Mouse (Mus musculus): ENCODE data around the gene Chchd10. TPM values are rescaled to one million over a fixed set of nuclear protein-coding genes. Genes with fewer than 3 reads are reported as not detected.

Gene Chchd10
- total and polyA plus RNA-seq, 2 experiments from 2014 or later, result 1,293 to 1,749 TPM

DNA sequence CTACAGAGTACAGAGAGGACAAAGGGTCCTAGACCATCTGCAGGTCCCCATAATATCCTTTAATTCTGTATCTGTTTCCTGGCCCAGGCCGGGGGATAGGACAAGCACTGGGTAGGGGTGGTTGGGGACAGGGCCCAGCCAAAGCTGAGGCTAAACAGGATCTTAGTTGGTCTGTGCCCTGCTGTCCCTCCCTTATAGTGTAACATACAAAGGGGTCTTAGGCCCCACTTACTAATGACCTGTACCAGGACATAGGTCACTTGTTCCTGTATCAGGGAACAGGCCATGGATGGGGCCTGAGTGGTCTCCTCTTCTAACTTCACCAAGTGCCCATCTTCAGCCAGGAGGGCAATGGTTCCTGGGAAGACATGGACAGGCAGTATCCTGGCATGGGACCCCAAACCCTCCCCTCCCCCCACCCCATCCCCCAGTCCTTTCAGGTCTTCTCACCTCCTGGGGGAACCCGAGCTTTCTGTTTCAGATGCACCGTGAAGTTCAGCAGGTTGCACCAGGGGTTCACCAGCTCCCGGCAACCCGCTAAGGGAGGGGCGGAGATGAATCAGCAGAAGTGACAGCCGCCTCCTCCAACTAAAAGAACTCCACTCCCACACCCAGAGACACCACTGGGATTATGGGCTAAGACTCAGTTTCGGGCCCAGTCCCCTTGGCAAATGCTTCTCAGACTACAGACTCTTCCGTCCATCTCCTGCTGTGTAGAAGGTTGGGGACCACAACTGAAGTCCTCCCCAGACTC, 6.7 kb downstream of the Chchd10 start:
- no peaks in the 10 kb centered on the region for H3K36me3 ChIP-seq (replicated peaks; ENCODE audit: control insufficient read depth, insufficient read depth, low read length)
- H3K27ac ChIP-seq (ENCODE audit: low read depth), result no peak overlapping the region
- no peaks in the 10 kb centered on the region for H3K9me3 ChIP-seq (replicated peaks; ENCODE audit: control insufficient read depth, low read length)
- no peak for DNase-seq (ENCODE audit: low spot score)
- no peak for ATAC-seq (ENCODE audit: insufficient read depth, low read depth)
- WGBS, result 54% methylated on average over 9 of the region's 9 CpGs
- H3K4me1 ChIP-seq (ENCODE audit: control insufficient read depth, insufficient read depth), result peaks cover 15% of the 10 kb centered on the region; the same call in 1 of the 2 replicates
- H3K9ac ChIP-seq (replicated peaks; ENCODE audit: low read depth, low read length), result no peak overlapping the region
- no peak overlapping the region for H3K4me2 ChIP-seq (ENCODE audit: low read depth, low read length)
- no peaks in the 10 kb centered on the region for H3K27me3 ChIP-seq (ENCODE audit: control insufficient read depth, insufficient read depth, low read length)
- no peak overlapping the region for H3K4me3 ChIP-seq (ENCODE audit: low read depth, low read length)
- TF ChIP-seq CTCF (IDR thresholded peaks at IDR 0.05; ENCODE audit: low read depth) (no peak), EP300 (IDR thresholded peaks at IDR 0.05; ENCODE audit: low read depth) (no peak)

GRCm38 (mm10) chr10:75940520-75940919, 7.6 kb downstream of the Chchd10 start, which contains the start of gene Gm867:
TSS of gene Gm867 (minus strand) at chr10:75940672.
- Histone ChIP-seq H3K4me3 (ENCODE audit: low read depth, low read length) (no peak within 1 kb of the TSS), H3K9ac (replicated peaks; ENCODE audit: low read depth, low read length) (no peak within 1 kb of the TSS), H3K9me3 (replicated peaks; ENCODE audit: control insufficient read depth, low read length) (no peaks in the 10 kb centered on the region), H3K27me3 (ENCODE audit: control insufficient read depth, insufficient read depth, low read length) (no peaks in the 10 kb centered on the region), H3K4me2 (ENCODE audit: low read depth, low read length) (no peak within 1 kb of the TSS), H3K36me3 (replicated peaks; ENCODE audit: control insufficient read depth, insufficient read depth, low read length) (no peaks in the 10 kb centered on the region), H3K4me1 (ENCODE audit: control insufficient read depth, insufficient read depth) (peaks cover 15% of the 10 kb centered on the region; the same call in 1 of the 2 replicates), H3K27ac (ENCODE audit: low read depth) (no peak within 1 kb of the TSS)
- 84% methylated on average over 5 of the region's 5 CpGs for WGBS
- no peak for TF ChIP-seq EP300 (IDR thresholded peaks at IDR 0.05; ENCODE audit: low read depth)
- no peak for ATAC-seq (ENCODE audit: insufficient read depth, low read depth)
- no peak for DNase-seq (ENCODE audit: low spot score)

DNA sequence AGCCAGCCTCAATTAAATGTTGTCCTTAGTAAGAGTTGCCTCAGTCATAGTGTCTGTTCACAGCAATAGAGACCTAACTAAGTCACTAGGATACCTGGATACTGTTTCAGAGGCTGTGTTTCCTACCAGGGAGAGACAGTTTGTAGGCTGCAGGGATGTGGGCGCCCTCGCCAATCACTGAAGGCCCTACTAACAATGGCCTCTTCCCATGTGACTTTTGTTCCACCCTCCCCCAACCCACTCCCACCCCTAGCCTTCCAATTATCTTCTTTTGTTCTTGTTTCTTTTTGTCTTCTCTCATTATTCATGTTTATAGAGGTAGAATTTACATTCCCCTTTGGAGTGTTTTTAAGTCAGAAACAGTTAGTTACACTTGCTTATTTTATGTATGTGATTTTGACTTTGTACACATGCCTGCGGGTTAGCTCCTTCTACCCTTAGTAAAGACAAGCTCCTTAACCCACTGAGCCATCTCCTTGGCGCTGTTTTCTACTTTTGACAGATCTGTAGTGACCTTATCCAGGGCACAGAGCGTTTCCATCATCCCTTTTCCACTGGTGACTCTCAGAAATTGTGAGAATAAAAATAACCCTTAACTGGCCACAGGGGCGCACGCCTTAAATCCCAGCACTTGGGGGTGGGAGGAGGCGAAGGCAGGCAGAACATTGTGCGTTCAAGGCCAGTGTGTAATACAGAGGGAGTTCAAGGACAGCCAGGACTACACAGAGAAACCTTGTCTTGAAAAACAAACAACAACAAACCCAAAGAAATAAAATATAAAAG, 8.3 kb downstream of the Chchd10 start:
- Histone ChIP-seq H3K9ac (replicated peaks; ENCODE audit: low read depth, low read length) (no peak overlapping the region), H3K4me1 (ENCODE audit: control insufficient read depth, insufficient read depth) (peaks cover 15% of the 10 kb centered on the region; the same call in 1 of the 2 replicates), H3K27me3 (ENCODE audit: control insufficient read depth, insufficient read depth, low read length) (no peaks in the 10 kb centered on the region), H3K4me3 (ENCODE audit: low read depth, low read length) (no peak overlapping the region), H3K9me3 (replicated peaks; ENCODE audit: control insufficient read depth, low read length) (no peaks in the 10 kb centered on the region), H3K36me3 (replicated peaks; ENCODE audit: control insufficient read depth, insufficient read depth, low read length) (no peaks in the 10 kb centered on the region), H3K27ac (ENCODE audit: low read depth) (no peak overlapping the region), H3K4me2 (ENCODE audit: low read depth, low read length) (no peak overlapping the region)
- TF ChIP-seq EP300 (IDR thresholded peaks at IDR 0.05; ENCODE audit: low read depth) (no peak), CTCF (IDR thresholded peaks at IDR 0.05; ENCODE audit: low read depth) (no peak)
- no peak for DNase-seq (ENCODE audit: low spot score)
- 71% methylated on average over 9 of the region's 9 CpGs for WGBS
- no peak for ATAC-seq (ENCODE audit: insufficient read depth, low read depth)

DNA sequence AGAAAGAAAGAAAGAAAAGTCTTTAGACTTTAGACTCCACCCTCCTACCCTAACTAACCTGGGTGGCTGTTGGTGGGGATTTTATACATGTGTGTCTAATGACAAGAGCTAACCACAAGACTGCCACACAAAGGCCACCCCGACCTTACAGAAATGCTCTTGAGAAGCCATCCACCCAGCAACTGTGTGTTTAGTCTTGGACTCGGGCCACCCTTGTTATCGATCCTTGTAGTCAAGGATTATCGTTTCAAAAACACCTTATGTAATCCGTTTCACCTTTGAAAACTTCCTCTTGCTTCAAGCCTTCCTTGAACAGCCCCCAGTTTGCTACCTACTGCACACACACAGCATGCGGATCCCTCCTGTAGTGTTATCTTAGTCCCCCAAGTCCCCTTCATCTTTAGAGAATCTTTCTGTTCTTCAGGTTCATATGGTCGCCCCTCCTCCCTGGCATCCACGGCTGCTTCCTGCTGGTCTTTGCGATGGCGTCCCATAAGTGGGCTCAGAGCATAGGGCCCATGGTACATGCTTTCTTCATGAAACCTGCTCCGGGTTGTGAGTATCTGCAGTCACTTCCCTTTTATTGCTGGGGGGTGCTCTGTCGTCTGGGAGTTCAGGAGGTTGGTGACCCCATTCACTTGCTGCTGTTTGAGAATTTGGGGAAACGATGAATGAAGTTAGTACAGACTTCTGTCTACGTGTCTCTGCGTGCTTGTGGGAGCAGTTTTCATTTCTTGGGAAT, 10.0 kb downstream of the Chchd10 start, which contains the start of gene Vpreb3:
TSS of gene Vpreb3 (plus strand) at position 322 of the 742 bp plus-strand sequence.
- Histone ChIP-seq H3K27ac (ENCODE audit: low read depth) (no peak within 1 kb of the TSS), H3K4me1 (ENCODE audit: control insufficient read depth, insufficient read depth) (peaks cover 15% of the 10 kb centered on the region; the same call in 1 of the 2 replicates), H3K9ac (replicated peaks; ENCODE audit: low read depth, low read length) (no peak within 1 kb of the TSS), H3K4me3 (ENCODE audit: low read depth, low read length) (no peak within 1 kb of the TSS), H3K36me3 (replicated peaks; ENCODE audit: control insufficient read depth, insufficient read depth, low read length) (no peaks in the 10 kb centered on the region), H3K4me2 (ENCODE audit: low read depth, low read length) (no peak within 1 kb of the TSS), H3K27me3 (ENCODE audit: control insufficient read depth, insufficient read depth, low read length) (no peaks in the 10 kb centered on the region), H3K9me3 (replicated peaks; ENCODE audit: control insufficient read depth, low read length) (no peaks in the 10 kb centered on the region)
- DNase-seq (ENCODE audit: low spot score) (no peak), ATAC-seq (ENCODE audit: insufficient read depth, low read depth) (no peak)
- TF ChIP-seq EP300 (IDR thresholded peaks at IDR 0.05; ENCODE audit: low read depth) (no peak), CTCF (IDR thresholded peaks at IDR 0.05; ENCODE audit: low read depth) (no peak)
- 74% methylated on average over 15 of the region's 15 CpGs for WGBS

GRCm38 (mm10) chr10:75944066-75944772, 11.3 kb downstream of the Chchd10 start:
- Histone ChIP-seq H3K9me3 (replicated peaks; ENCODE audit: control insufficient read depth, low read length) (no peaks in the 10 kb centered on the region), H3K27me3 (ENCODE audit: control insufficient read depth, insufficient read depth, low read length) (no peaks in the 10 kb centered on the region), H3K9ac (replicated peaks; ENCODE audit: low read depth, low read length) (no peak overlapping the region; the same call in 1 of the 2 replicates), H3K4me2 (ENCODE audit: low read depth, low read length) (no peak overlapping the region), H3K36me3 (replicated peaks; ENCODE audit: control insufficient read depth, insufficient read depth, low read length) (no peaks in the 10 kb centered on the region), H3K27ac (ENCODE audit: low read depth) (no peak overlapping the region), H3K4me3 (ENCODE audit: low read depth, low read length) (no peak overlapping the region), H3K4me1 (ENCODE audit: control insufficient read depth, insufficient read depth) (peaks cover 10% of the 10 kb centered on the region; the same call in 1 of the 2 replicates)
- TF ChIP-seq EP300 (IDR thresholded peaks at IDR 0.05; ENCODE audit: low read depth) (no peak), CTCF (IDR thresholded peaks at IDR 0.05; ENCODE audit: low read depth) (no peak)
- 34% methylated on average over 11 of the region's 11 CpGs for WGBS
- no peak for ATAC-seq (ENCODE audit: insufficient read depth, low read depth)
- DNase-seq (ENCODE audit: low spot score), result no peak
